Mouse (Mus musculus) kidney, postnatal 14 days (tissue): ENCODE results near the gene Akr7a5.

Experiments
- DNase-seq: peaks from one replicate; pipeline ENCODE4 v3.0.0; 2022; ENCODE audit warnings: mixed read lengths

The Akr7a5 gene

GRCm38 (mm10) chr4:139310171-139310898 is at the start of gene Akr7a5, which contains the start of gene Pqlc2:
Gene Akr7a5 (plus strand): TSS chr4:139310744.
Gene Pqlc2 (minus strand): TSS chr4:139310708.
- peak; percentile 99 for DNase-seq

GRCm38 (mm10) chr4:139262981-139263380 is 47.6 kb upstream of the Akr7a5 start:
- no peak for DNase-seq

GRCm38 (mm10) chr4:139265783-139266499 is 44.6 kb upstream of the Akr7a5 start:
- DNase-seq: no peak

GRCm38 (mm10) chr4:139266500-139266865 is 44.1 kb upstream of the Akr7a5 start:
- DNase-seq: no peak

DNA sequence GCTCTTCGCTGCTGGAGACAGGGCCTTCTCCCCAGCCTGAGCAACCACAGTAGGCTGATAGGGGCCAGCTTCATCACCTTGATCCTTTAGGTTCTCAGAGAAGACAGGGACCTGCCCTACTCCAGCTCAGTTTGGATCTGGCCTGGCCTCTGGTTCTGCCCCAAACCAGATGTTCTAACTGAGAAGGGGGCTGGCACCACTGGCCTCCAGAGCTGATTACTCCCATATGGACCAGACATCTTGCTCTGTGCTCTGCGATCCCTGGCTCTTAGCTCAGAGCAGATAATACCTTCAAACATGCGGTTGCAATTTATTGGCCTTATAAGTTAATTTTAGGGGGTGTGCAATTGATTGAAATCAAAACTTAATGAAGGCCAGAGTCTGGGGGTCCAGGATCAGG is 43.2 kb upstream of the Akr7a5 start:
- DNase-seq: no peak

DNA sequence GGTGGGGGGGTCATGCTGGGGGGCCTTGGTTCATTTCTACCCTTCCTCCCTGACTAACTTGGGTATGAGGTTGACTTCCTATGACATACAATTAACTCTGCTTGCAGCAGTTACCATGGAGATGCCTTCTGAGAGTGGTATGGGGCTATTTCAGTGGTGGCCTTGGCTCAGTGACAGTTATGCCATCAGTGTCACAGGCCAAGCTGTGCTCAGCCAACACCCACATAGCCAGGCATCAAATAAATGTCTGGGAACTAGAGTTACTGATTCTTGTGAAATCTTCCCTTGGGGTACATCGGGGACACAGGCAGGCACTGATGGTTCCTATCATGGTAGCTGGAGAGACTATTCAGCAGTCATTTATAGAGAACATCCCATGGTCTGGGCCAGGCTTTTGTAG is 42.3 kb upstream of the Akr7a5 start:
- DNase-seq: no peak

- no peak for DNase-seq
Observed at GRCm38 (mm10) chr4:139270168-139270567, 40.4 kb upstream of the Akr7a5 start.

DNA sequence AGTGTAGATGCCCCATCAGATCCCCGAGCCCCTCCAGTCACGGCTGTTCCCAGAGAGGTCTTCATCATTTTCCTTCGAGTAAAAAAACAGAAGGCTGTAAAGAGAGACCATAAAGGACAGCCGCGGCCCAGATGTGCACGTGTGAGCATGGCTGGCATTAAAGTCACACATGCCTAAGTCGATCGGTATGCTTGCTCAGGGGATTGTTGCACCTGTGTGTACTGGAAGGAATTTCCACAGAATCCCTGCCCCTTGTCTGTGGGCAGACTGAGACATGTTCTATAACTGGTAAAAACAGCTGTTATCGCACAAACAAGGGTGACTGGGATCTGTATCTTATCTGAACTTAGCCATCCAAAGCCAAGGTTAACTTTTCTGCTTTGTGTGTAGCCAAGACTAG is 39.0 kb upstream of the Akr7a5 start:
- DNase-seq: no peak

DNA sequence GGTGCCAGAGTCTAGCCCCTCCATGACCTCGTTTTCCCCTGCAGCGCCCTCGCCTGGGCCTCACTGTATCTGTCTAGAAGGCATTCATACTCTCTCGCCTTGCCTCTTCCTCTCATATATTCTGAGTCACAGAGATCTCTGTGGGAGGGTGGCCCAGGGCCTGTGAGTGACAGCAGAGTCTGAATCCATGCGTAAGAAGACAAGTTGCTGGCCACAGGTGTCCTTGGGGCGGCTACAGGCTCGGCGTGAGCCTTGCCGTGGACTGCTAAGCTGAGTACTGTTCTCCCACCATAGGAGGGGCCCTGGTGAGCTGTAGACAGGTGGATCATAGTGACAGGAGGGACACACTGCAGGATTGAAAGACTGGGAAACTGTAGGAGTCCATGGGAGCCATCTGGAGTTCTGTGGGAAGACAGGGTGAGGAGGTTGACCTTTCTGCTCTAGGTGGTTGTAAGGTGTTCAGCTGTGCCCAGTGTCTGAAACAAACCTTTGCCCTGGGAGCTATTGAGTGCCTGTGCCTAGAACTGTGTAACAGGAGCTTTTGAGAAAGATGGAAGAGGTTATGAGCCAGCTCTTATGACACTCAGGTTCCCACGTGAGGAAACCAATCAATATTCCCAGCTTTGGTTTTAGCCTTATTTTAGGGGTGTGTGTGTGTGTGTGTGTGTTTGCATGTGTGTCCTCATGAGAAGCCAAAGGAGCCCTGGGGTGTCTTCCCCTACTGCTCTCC is 37.4 kb upstream of the Akr7a5 start:
- no peak for DNase-seq

GRCm38 (mm10) chr4:139274573-139274972 is 36.0 kb upstream of the Akr7a5 start:
- no peak for DNase-seq

DNA sequence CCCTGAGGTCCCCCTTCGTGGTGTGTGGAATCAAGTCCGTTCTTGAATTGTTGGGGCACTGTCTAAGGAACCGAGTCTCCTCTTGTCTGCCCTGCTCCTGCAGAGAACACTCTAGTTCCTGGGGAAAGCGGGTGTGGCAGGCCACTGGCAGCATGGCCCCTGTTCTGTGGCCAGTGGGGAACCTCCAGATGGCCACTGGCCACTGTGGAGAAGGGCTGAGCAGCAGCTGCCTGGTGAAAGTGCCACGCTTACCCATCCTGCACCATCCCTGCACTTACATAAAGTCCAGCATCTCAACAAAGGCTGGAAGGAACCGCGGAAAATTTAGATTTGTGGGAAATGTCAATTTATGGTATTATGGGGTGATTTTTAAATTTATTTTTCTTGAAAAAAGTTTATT is 34.1 kb upstream of the Akr7a5 start:
- DNase-seq: no peak

DNA sequence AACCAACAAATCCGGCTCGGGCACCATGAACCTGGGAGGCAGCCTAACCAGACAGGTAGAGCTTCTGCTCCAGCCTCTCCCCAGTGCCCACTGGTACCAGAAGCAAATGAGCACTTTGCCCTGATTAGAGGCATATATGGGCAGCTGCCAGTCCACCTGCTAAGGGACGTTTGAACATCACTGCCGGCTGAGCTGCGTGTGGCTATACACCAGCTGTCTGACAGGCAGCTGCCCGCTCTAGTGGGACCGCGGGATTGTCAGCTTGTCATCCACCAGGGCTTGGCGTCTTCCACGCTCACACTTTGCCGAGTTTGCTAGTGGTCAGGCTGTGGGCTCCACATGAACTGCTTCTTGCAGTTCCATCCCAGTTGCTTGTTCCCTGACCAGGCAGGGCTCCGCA is 30.0 kb upstream of the Akr7a5 start:
- DNase-seq: no peak

- DNase-seq: peak; percentile 69
Observed at GRCm38 (mm10) chr4:139281791-139282345, 28.7 kb upstream of the Akr7a5 start.

- DNase-seq: peak; percentile 83
Observed at GRCm38 (mm10) chr4:139282955-139283417, 27.6 kb upstream of the Akr7a5 start.

DNA sequence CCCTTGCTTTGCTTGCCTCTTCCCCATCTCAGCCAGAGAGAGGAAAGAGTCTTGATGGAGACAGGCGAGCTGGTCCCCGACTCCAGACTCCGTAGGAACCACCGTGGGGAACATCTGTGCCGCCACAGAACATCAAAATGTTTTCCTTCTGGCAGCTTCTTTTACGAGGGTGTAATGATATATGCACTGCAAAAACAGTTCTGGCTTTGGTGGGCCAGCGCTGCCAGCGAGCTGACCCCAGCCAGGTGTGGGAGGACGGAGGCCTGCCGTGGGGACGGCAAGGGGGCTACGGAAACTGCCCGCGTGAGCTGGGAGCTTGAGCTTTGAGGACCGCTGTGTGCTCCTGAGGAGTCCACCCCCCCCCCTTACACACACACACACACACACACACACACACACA is 25.7 kb upstream of the Akr7a5 start:
- DNase-seq: no peak

DNA sequence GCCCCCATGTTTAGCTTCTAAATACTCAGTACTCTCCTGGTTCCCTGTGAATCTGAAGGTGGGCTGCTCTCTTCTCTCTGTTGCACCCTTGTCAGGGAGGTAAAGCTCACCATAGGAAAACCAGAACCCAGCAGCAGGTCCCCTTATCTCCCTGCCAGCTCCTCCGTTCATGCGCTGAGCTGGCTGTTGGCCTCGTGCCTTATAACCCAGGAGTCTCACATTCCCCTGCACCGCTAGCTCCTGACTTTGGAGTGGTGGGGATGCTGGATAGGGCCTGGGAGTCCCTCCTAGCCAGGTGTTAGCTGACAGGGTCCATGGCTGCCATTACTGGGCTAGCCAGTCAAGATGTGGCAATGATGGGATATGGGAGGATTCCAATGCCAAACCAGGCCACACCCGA is 24.3 kb upstream of the Akr7a5 start:
- DNase-seq: no peak

DNA sequence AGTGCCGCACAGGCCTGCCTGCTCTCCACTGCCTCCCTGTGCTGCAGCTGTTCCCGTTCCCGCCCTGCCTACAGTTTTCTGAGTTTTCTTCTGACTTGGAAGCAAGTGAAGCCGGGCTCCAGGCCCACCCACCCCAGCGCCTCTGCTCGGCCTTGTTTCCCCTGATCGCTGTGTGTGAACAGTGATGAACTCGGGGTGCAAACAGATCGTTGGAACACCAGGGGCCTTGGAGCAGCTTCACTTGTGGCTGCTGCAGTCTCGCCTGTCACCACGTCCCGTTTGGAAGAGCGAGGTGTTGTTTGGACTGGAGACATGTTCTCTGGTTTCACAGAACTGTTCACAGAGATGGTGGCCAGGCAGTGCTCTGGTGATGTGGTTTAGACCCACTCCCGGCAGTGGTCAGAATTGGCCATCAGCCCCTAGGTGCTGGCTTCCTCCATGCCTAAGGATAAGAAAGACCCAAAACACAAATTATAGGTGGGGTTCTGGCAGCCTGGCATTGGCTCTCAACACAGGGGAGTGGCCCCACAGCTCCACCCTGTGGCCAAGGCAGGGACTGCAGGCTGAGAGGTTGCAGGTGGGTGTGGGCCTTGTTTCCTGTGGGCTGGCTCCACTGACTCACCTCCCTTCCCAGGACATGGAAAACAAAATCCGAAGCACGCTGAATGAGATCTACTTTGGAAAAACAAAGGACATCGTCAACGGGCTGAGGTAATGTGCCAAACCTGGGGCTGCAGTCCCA is 23.3 kb upstream of the Akr7a5 start:
- peak; percentile 89 for DNase-seq

DNA sequence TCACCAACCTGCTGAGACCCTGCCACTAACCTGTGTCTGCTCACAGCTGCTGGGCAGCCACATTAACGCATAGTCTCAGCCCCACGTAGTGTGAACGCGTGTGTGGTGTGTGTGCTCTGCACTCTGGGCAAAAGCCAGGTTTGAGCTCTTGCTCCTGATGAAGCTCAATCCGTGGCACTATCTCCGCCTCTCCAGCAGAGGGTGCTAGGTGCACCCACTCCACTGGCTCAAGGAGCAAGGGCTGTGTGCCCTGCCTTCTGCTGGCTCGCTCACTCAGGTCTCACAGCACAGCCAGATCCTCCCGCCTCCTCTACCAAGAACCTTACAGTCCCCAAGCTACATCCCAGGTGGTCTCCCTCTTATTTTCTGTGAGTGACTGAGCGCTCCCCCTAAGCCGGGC is 21.5 kb upstream of the Akr7a5 start:
- peak; percentile 68 for DNase-seq

GRCm38 (mm10) chr4:139291099-139291498 is 19.4 kb upstream of the Akr7a5 start:
- DNase-seq: no peak

GRCm38 (mm10) chr4:139292038-139292437 is 18.5 kb upstream of the Akr7a5 start:
- no peak for DNase-seq

GRCm38 (mm10) chr4:139297566-139297965 is 13.0 kb upstream of the Akr7a5 start:
- peak; percentile 66 for DNase-seq

DNA sequence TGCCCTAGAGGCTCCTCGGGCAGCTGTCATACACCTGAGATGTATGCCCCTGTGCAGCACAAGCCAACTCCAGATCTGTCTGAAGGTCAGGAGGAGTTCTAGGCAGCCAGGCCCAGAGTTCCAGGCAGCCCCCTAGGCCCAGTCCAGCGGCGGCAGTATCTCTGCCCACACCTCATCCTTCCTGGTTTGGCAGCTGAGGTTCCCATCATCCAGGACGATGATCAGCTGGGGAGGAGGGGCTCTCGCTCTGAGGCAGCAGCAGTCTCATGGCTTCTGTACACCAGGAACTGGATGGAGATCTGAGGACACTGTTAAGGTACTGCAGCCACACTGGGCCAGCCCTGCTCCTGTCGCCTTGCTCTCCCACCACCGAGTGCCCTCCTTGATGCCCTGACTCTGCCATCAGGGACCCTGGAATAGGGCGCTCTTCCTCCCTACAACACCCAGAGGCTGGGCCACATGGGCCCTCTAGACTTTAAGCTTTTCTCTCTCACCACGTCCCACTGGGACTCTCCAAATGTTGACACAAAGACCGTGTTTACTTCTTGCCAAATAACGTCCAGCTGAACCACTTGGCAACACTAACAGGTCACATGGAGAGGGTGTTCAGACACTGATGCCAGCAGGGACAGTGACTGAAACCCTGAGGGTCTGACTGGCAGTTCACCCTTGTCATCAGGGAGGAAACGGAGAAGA is 11.7 kb upstream of the Akr7a5 start:
- DNase-seq: no peak
